21 mouse cellular contexts compared by ENCODE assay signal in the genomic region with DNA sequence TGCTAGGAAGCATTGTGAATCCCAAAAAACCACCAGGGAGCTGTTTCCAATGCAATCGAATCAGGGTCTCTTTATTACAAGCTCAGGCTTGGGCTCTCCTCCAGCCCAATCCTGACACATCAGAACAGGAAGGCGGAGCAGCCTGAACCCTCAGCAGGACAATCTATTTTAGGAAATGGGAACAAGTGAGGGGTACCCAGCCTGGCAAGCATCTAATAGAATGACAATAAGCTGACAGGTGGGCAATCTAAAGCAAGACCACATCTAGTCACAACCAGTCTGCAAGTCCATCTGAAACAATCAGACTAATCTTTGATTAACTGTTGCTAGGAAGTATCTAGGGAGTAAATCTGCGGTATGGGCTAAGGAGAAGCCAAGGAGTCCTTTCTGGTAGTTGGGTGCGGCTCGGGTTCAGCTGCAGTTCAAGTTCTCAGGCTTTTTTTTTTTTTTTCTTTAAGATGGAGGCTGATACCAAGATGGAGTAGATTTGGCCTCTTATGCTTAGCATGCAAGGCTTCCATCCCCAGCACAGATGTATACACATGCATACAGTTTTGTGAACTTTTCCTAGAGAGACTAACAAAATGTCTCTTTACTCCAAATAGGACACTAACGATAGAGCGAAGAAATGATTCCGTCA. TPM values are rescaled to one million over a fixed set of nuclear protein-coding genes. Genes with fewer than 3 reads are reported as not detected.
"Had no signal": no experiment of that assay in that cellular context is flagged by ENCODE, and none has a peak within 500 bp of the region (broad histone marks: within the 10 kb centered on the region; RNA-seq: fewer than 3 reads in every experiment).

No protein-coding gene starts in this region.

- H3K4me2 ChIP-seq: limb, embryonic 13.5 days; liver, embryonic 13.5 days; midbrain, embryonic 11.5 days; midbrain, embryonic 15.5 days; neural tube, embryonic 12.5 days; neural tube, embryonic 15.5 days had no signal

- H3K4me1 ChIP-seq: limb, embryonic 10.5 days; limb, embryonic 13.5 days; midbrain, embryonic 15.5 days; neural tube, embryonic 12.5 days; neural tube, embryonic 15.5 days had no signal

- H3K9ac ChIP-seq: limb, embryonic 13.5 days; liver, embryonic 13.5 days; midbrain, embryonic 15.5 days; neural tube, embryonic 12.5 days; neural tube, embryonic 15.5 days had no signal

- H3K27ac ChIP-seq: limb, embryonic 10.5 days; limb, embryonic 13.5 days; liver, embryonic 13.5 days; midbrain, embryonic 15.5 days; neural tube, embryonic 12.5 days; neural tube, embryonic 15.5 days; stomach, postnatal 0 days had no signal

- DNase-seq: kidney, postnatal 14 days; kidney, postnatal 4 days; liver, embryonic 13.5 days; lung, adult 2 months; lung, postnatal 14 days; lung, postnatal 4 days; right cerebral cortex, adult 18-20 months; right cerebral cortex, postnatal 14 days; right cerebral cortex, postnatal 4 days; thymus, adult 18-20 months; thymus, postnatal 36 days had no signal

- ATAC-seq: midbrain, embryonic 15.5 days had no signal

- H3K9me3 ChIP-seq: limb, embryonic 10.5 days; midbrain, embryonic 15.5 days; neural tube, embryonic 15.5 days had no signal

- H3K27me3 ChIP-seq: limb, embryonic 13.5 days; liver, embryonic 13.5 days; midbrain, embryonic 15.5 days; neural tube, embryonic 12.5 days; neural tube, embryonic 15.5 days had no signal

- H3K36me3 ChIP-seq: limb, embryonic 10.5 days; limb, embryonic 13.5 days; midbrain, embryonic 15.5 days; neural tube, embryonic 12.5 days; neural tube, embryonic 15.5 days had no signal

- H3K4me3 ChIP-seq: limb, embryonic 10.5 days; limb, embryonic 13.5 days; liver, embryonic 13.5 days; midbrain, embryonic 15.5 days; neural tube, embryonic 12.5 days; neural tube, embryonic 15.5 days had no signal

RNA-seq across cellular contexts. Expression of gene Pram1, which starts 37.9 kb away (rescaled TPM):
- total RNA-seq: left cerebral cortex, postnatal 25 days; liver, adult 2 months; megakaryocyte-erythroid progenitor cell, adult 5-6 weeks had no signal
- polyA plus RNA-seq: lung, adult 2 months had no signal
